Mouse (Mus musculus): ENCODE measurements at regions not wholly inside any gene's neighbourhood (a gene's known extent, or its start where the extent isn't known, plus 50 kb on each side); places are given as distances from the start of the nearest gene placed in this dataset.

- TF ChIP-seq CTCF (IDR thresholded peaks at IDR 0.05) (no peak), EP300 (IDR thresholded peaks at IDR 0.05; ENCODE audit: insufficient read depth, low read depth, low read length) (no peak), POLR2A (IDR thresholded peaks at IDR 0.05; ENCODE audit: insufficient read depth, low read depth, low read length) (no peak)
These were observed 114.3 kb upstream of the Gpc6 start for GRCm38 (mm10) chr14:116810661-116811345.

Measured in heart, adult 2 months (tissue).